In the genomic region with DNA sequence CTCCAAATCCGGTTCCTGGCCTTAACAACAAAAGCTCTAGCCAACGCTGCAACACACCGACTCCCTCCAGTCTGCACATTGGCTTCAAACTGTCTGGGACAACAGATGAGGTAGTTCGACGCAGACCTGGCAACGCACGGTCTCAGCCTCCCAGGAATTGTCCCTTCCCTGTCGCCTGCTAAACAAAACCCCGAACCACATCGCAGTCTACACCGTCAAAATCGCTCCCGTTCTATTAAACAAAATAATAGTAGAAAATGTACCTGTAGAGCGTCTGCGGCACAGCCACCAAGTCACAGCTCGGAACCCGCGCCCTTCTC, we compare ENCODE assay signal across 8 mouse cellular contexts. TPM values are rescaled to one million over a fixed set of nuclear protein-coding genes. Genes with fewer than 3 reads are reported as not detected.
A peak's percentile ranks its signal among the peaks of the same experiment; 100 is the strongest.
DNase-seq lines count a peak whose midpoint lies in the region; ATAC-seq and TF ChIP-seq lines count a peak whose summit lies in the region.

No protein-coding gene starts in this region.

- no peaks in the 10 kb centered on the region for H3K36me3 ChIP-seq in liver, adult 2 months (ENCODE audit: control insufficient read depth, insufficient read depth, low read length)
- no peaks in the 10 kb centered on the region for H3K36me3 ChIP-seq in embryonic facial prominence, embryonic 15.5 days
- H3K36me3 ChIP-seq in macrophage (ENCODE audit: inconsistent target): no peaks in the 10 kb centered on the region
- H3K36me3 ChIP-seq in stomach, postnatal 0 days (ENCODE audit: control insufficient read depth, insufficient read depth, low read length): no peaks in the 10 kb centered on the region

- WGBS in liver, adult 2 months: under 1% methylated on average over 18 of the region's 18 CpGs
- WGBS in embryonic facial prominence, embryonic 15.5 days: under 1% methylated on average over 18 of the region's 18 CpGs
- 2% methylated on average over 18 of the region's 18 CpGs for WGBS in macrophage (ENCODE audit: missing documents)
- WGBS in stomach, postnatal 0 days: under 1% methylated on average over 18 of the region's 18 CpGs

- intact Hi-C loops in heart, postnatal 10 days (cut with DNase I): loop anchor here (1.0 kb wide), 1 partner anchor 57 kb away; no protein-coding TSS in a partner anchor

- peaks cover 13% of the 10 kb centered on the region for H3K4me1 ChIP-seq in liver, adult 2 months (ENCODE audit: control insufficient read depth, insufficient read depth, low read length)
- peaks cover 9% of the 10 kb centered on the region; the same call in 1 of the 2 replicates for H3K4me1 ChIP-seq in embryonic facial prominence, embryonic 15.5 days
- no peaks in the 10 kb centered on the region for H3K4me1 ChIP-seq in stomach, postnatal 0 days (replicated peaks; ENCODE audit: control insufficient read depth, insufficient read depth)

- H3K79me2 ChIP-seq in liver, adult 2 months (ENCODE audit: control insufficient read depth, insufficient read depth, low read length): peaks cover 3% of the 10 kb centered on the region; the same call in 1 of the 2 replicates
- H3K79me2 ChIP-seq in macrophage (ENCODE audit: inconsistent target): peaks cover 51% of the 10 kb centered on the region

- H3K4me2 ChIP-seq in embryonic facial prominence, embryonic 15.5 days (replicated peaks): peak overlapping the region; percentile 61
- H3K4me2 ChIP-seq in stomach, postnatal 0 days (replicated peaks; ENCODE audit: low read depth): peak overlapping the region; percentile 72

- peak overlapping the region; percentile 97 for H3K27ac ChIP-seq in liver, adult 2 months (replicated peaks; ENCODE audit: insufficient read depth, low read depth, low read length)
- peak overlapping the region; percentile 99 for H3K27ac ChIP-seq in embryonic facial prominence, embryonic 15.5 days (replicated peaks)
- H3K27ac ChIP-seq in macrophage: peak overlapping the region; percentile 75
- H3K27ac ChIP-seq in stomach, postnatal 0 days (replicated peaks): peak overlapping the region; percentile 99

- no peaks in the 10 kb centered on the region for H3K9me3 ChIP-seq in embryonic facial prominence, embryonic 15.5 days (replicated peaks)
- no peaks in the 10 kb centered on the region for H3K9me3 ChIP-seq in stomach, postnatal 0 days (ENCODE audit: control insufficient read depth, low read length)

- peak overlapping the region; percentile 92 for H3K9ac ChIP-seq in liver, adult 2 months (ENCODE audit: low read depth, low read length)
- H3K9ac ChIP-seq in embryonic facial prominence, embryonic 15.5 days: peak overlapping the region; percentile 86
- H3K9ac ChIP-seq in stomach, postnatal 0 days (ENCODE audit: low read length): peak overlapping the region; percentile 86

- no peak for TF ChIP-seq CTCF in liver, adult 2 months (IDR thresholded peaks at IDR 0.05; ENCODE audit: low read depth, low read length)
- no peak for TF ChIP-seq CTCF in stomach, postnatal 0 days (IDR thresholded peaks at IDR 0.05; ENCODE audit: low read depth)

- DNase-seq in liver, adult 2 months (ENCODE audit: extremely low read depth, low read depth, low spot score): peak; percentile 77
- DNase-seq in liver: no peak
- peak; percentile 50 to 65 for DNase-seq in heart, postnatal 10 days
- peak; percentile 25 for DNase-seq in layer of hippocampus, adult 9-11 months
- no peak for DNase-seq in stomach, postnatal 0 days (ENCODE audit: low spot score)

- H3K27me3 ChIP-seq in liver, adult 2 months (ENCODE audit: control insufficient read depth, insufficient read depth, low read length): no peaks in the 10 kb centered on the region
- H3K27me3 ChIP-seq in embryonic facial prominence, embryonic 15.5 days: no peaks in the 10 kb centered on the region
- no peaks in the 10 kb centered on the region for H3K27me3 ChIP-seq in stomach, postnatal 0 days (ENCODE audit: control insufficient read depth, insufficient read depth, low read length)

- ATAC-seq in activated CD4-positive, CD25-positive, alpha-beta regulatory T cell, adult 4 months: peak; percentile 12
- 0 out of 2 replicates have a peak, but pooled peaks have one; percentile 15 for ATAC-seq in embryonic facial prominence, embryonic 15.5 days (ENCODE audit: insufficient number of reproducible peaks, low FRiP score, low TSS enrichment, low read depth)
- ATAC-seq in stomach, postnatal 0 days (ENCODE audit: low FRiP score, low TSS enrichment): peak; percentile 60

- no peak for TF ChIP-seq POLR2A in liver, adult 2 months (IDR thresholded peaks at IDR 0.05; ENCODE audit: extremely low read depth, insufficient read depth, low read length)

- TF ChIP-seq EP300 in stomach, postnatal 0 days (optimal IDR thresholded peaks at IDR 0.05): no peak

- H3K4me3 ChIP-seq in liver, adult 2 months (ENCODE audit: insufficient read depth, low read depth, low read length): peak overlapping the region; percentile 84
- peak overlapping the region; percentile 86 for H3K4me3 ChIP-seq in embryonic facial prominence, embryonic 15.5 days (replicated peaks)
- peak overlapping the region; percentile 97 for H3K4me3 ChIP-seq in macrophage (ENCODE audit: inconsistent target)
- H3K4me3 ChIP-seq in stomach, postnatal 0 days (ENCODE audit: low read depth, low read length): peak overlapping the region; percentile 88

RNA-seq across cellular contexts. Expression of gene Trpm7, which starts 0.6 kb away (rescaled TPM):
- 41.2 and 46.3 TPM in 2 replicates for total RNA-seq in liver, adult 2 months (2014; rRNA removed)
- 3.3 and 3.6 TPM in 2 replicates for polyA plus RNA-seq in liver, adult 2 months (2012; rRNA removed)
- 10 to 100 TPM; 49.8 to 55.8 TPM for polyA plus RNA-seq in activated CD4-positive, CD25-positive, alpha-beta regulatory T cell, adult 4 months (2017; shearing (Covaris generic))
- polyA plus RNA-seq in embryonic facial prominence, embryonic 15.5 days (2015; fragmentation: Nextera tagmentation; extraction: Ambion mirVana): 45.6 and 47.8 TPM in 2 replicates
- 10 to 100 TPM; 52.0 to 54.1 TPM for total RNA-seq in heart, postnatal 10 days (2021)
- 100 to 1,000 TPM; 195 to 331 (median 253) TPM for total RNA-seq in macrophage (2018; cell fraction: chromatin; rRNA removed)
- total RNA-seq in macrophage (2018; cell fraction: cytosol; rRNA removed): 10 to 100 TPM; 29.6 to 55.7 (median 38.3) TPM
- total RNA-seq in macrophage (2018; cell fraction: nucleus; rRNA removed): 100 to 1,000 TPM in 24 of 26 experiments, 10 to 100 TPM in 2; 98.9 to 270 (median 163) TPM
- polyA plus RNA-seq in macrophage (2018): 30.5 to 53.0 TPM (median 38.3 TPM) in 3 replicates
- polyA plus RNA-seq in stomach, postnatal 0 days (2015; fragmentation: Nextera tagmentation; extraction: Ambion mirVana): 18.6 and 22.4 TPM in 2 replicates

RNA-seq across cellular contexts. Expression of gene Sppl2a, which starts 57.6 kb away (rescaled TPM):
- 158 and 174 TPM in 2 replicates for total RNA-seq in liver, adult 2 months (2014; rRNA removed)
- 33.3 and 37.6 TPM in 2 replicates for polyA plus RNA-seq in liver, adult 2 months (2012; rRNA removed)
- 10 to 100 TPM; 63.4 to 75.3 TPM for polyA plus RNA-seq in activated CD4-positive, CD25-positive, alpha-beta regulatory T cell, adult 4 months (2017; shearing (Covaris generic))
- 60.2 and 63.2 TPM in 2 replicates for polyA plus RNA-seq in embryonic facial prominence, embryonic 15.5 days (2015; fragmentation: Nextera tagmentation; extraction: Ambion mirVana)
- total RNA-seq in heart, postnatal 10 days (2021): 10 to 100 TPM; 49.6 to 51.3 TPM
- 100 to 1,000 TPM in 24 of 26 experiments, 10 to 100 TPM in 2; 82.3 to 373 (median 211) TPM for total RNA-seq in macrophage (2018; cell fraction: chromatin; rRNA removed)
- total RNA-seq in macrophage (2018; cell fraction: cytosol; rRNA removed): 100 to 1,000 TPM in 21 of 26 experiments, 10 to 100 TPM in 5; 73.1 to 272 (median 146) TPM
- 100 to 1,000 TPM; 123 to 444 (median 305) TPM for total RNA-seq in macrophage (2018; cell fraction: nucleus; rRNA removed)
- polyA plus RNA-seq in macrophage (2018): 64.1 to 120 TPM (median 88.4 TPM) in 3 replicates
- polyA plus RNA-seq in stomach, postnatal 0 days (2015; fragmentation: Nextera tagmentation; extraction: Ambion mirVana): 43.4 and 44.8 TPM in 2 replicates

Comparison
In these comparisons a context has a peak if more than half of its experiments do, and no peak if none do; other contexts are left out.
1. DNase-seq: peak in liver, adult 2 months (single experiment), heart, postnatal 10 days (2 of 2) and layer of hippocampus, adult 9-11 months (single experiment); none in liver (single experiment) and stomach, postnatal 0 days (single experiment).
2. Peak in every context shown above with its lines, with median percentiles within 50 percentile points of each other: H3K27ac ChIP-seq, H3K4me3 ChIP-seq, H3K9ac ChIP-seq and ATAC-seq.